Mouse (Mus musculus): ENCODE measurements around the gene Pxn. TPM values are rescaled to one million over a fixed set of nuclear protein-coding genes. Genes with fewer than 3 reads are reported as not detected.

The Pxn gene
- polyA plus RNA-seq, 2 experiments = 4.8 to 12.9 TPM

DNA sequence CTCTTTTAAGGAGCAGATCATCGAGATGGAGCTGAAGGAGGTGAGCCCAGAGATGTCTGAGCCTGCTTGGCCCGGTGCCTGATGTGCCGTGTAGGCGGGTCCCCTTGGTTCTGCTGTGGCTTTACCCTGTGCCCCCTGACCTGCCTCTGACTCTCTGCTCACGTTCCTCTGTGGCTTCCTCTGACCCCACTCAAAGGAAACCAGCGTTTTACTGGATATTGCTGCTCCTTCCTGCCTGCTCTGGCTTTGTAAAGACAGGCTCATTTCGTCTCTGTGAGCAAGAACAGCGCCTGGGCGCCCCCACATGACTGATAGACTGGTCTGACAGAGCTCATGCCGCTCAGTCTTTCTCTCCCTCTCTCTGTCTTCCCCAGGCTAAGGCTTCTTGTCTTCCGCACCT, 84.6 kb downstream of the Pxn start:
- no peak overlapping the region for H3K4me2 ChIP-seq (ENCODE audit: low read depth)
- H3K9me3 ChIP-seq (ENCODE audit: control insufficient read depth, low read length) = no peaks in the 10 kb centered on the region
- H3K9ac ChIP-seq (replicated peaks) = no peak overlapping the region
- WGBS (ENCODE audit: insufficient replicate concordance) = 47% methylated on average over 11 of the region's 11 CpGs
- H3K4me3 ChIP-seq (ENCODE audit: insufficient read depth in 1 of 2, low read depth in 2 of 2, low read length in 2 of 2) = no peak overlapping the region
- TF ChIP-seq EP300 (IDR thresholded peaks at IDR 0.05; ENCODE audit: low read depth) (no peak), CTCF (IDR thresholded peaks at IDR 0.05; ENCODE audit: low read depth) (no peak)
- no peaks in the 10 kb centered on the region for H3K27me3 ChIP-seq (ENCODE audit: control insufficient read depth, insufficient read depth, low read length)
- peaks cover 45% of the 10 kb centered on the region for H3K36me3 ChIP-seq (replicated peaks; ENCODE audit: control insufficient read depth, insufficient read depth, low read depth)
- ATAC-seq (ENCODE audit: insufficient read depth) = no peak
- H3K4me1 ChIP-seq (replicated peaks; ENCODE audit: control insufficient read depth in 2 of 2, insufficient read depth in 2 of 2, low read length in 1 of 2) = no peaks in the 10 kb centered on the region
- no peak for DNase-seq (ENCODE audit: low read depth in 3 of 3, low spot score in 3 of 3)
- no peak overlapping the region for H3K27ac ChIP-seq

DNA sequence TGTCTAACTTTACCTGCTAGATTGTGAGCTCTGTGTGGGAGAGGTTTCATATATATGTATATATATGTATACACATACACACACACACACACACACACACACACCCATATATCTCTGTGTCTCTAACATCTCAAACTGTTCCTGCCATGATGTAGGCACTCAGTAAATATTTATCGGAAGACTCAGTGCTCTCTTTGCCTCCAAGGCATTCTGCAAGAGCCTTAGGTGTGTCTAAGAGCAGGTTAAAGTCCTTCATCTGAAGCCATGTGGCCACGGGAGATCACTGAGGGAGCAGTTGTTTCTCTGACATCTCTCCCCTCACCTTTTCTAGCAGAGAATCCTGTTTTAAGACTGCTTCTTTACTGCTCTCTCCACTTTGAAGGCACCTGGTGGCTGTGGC, 85.0 kb downstream of the Pxn start:
- no peaks in the 10 kb centered on the region for H3K27me3 ChIP-seq (ENCODE audit: control insufficient read depth, insufficient read depth, low read length)
- H3K4me3 ChIP-seq (ENCODE audit: insufficient read depth in 1 of 2, low read depth in 2 of 2, low read length in 2 of 2) = no peak overlapping the region
- no peak for TF ChIP-seq EP300 (IDR thresholded peaks at IDR 0.05; ENCODE audit: low read depth)
- TF ChIP-seq CTCF (IDR thresholded peaks at IDR 0.05; ENCODE audit: low read depth) = no peak
- H3K9ac ChIP-seq (replicated peaks) = no peak overlapping the region
- no peak for ATAC-seq (ENCODE audit: insufficient read depth)
- WGBS (ENCODE audit: insufficient replicate concordance) = 81% methylated on average over 2 of the region's 2 CpGs
- no peak for DNase-seq (ENCODE audit: low read depth in 3 of 3, low spot score in 3 of 3)
- H3K36me3 ChIP-seq (replicated peaks; ENCODE audit: control insufficient read depth, insufficient read depth, low read depth) = peaks cover 49% of the 10 kb centered on the region
- no peaks in the 10 kb centered on the region for H3K4me1 ChIP-seq (replicated peaks; ENCODE audit: control insufficient read depth in 2 of 2, insufficient read depth in 2 of 2, low read length in 1 of 2)
- no peak overlapping the region for H3K4me2 ChIP-seq (ENCODE audit: low read depth)
- no peak overlapping the region for H3K27ac ChIP-seq
- no peaks in the 10 kb centered on the region for H3K9me3 ChIP-seq (ENCODE audit: control insufficient read depth, low read length)

DNA sequence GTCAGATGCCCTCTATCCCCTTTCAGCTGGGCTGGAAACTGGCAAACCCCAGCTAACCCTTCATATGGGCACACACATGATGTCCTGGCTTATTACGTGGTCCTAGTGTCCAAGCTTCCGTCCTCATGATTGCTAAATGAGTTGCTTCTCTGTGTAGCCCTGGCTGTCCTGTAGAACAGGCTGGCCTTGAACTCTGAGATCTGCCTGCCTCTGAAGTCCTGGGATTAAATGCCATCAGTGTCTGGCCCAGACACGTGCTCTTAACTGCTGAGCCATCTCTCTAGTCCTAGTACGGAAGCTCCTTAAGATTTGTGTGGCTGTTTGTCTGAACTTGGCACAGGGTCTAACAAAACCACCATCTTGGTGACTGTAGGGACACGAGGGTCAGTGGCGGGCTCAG, 97.1 kb downstream of the Pxn start:
- 77% methylated on average over 6 of the region's 6 CpGs for WGBS (ENCODE audit: insufficient replicate concordance)
- peaks cover 55% of the 10 kb centered on the region for H3K36me3 ChIP-seq (replicated peaks; ENCODE audit: control insufficient read depth, insufficient read depth, low read depth)

More for the DNA sequence above, 97.1 kb downstream of the Pxn start:
- ATAC-seq (ENCODE audit: insufficient read depth) (no peak), DNase-seq (ENCODE audit: low read depth in 3 of 3, low spot score in 3 of 3) (no peak)
- Histone ChIP-seq H3K4me2 (ENCODE audit: low read depth) (no peak overlapping the region), H3K4me1 (replicated peaks; ENCODE audit: control insufficient read depth in 2 of 2, insufficient read depth in 2 of 2, low read length in 1 of 2) (no peaks in the 10 kb centered on the region), H3K4me3 (ENCODE audit: insufficient read depth in 1 of 2, low read depth in 2 of 2, low read length in 2 of 2) (no peak overlapping the region), H3K9ac (replicated peaks) (no peak overlapping the region), H3K27me3 (ENCODE audit: control insufficient read depth, insufficient read depth, low read length) (no peaks in the 10 kb centered on the region), H3K27ac (no peak overlapping the region), H3K9me3 (ENCODE audit: control insufficient read depth, low read length) (no peaks in the 10 kb centered on the region)
- TF ChIP-seq CTCF (IDR thresholded peaks at IDR 0.05; ENCODE audit: low read depth) = no peak
- no peak for TF ChIP-seq EP300 (IDR thresholded peaks at IDR 0.05; ENCODE audit: low read depth)

Small RNAs within 50 kb of the gene (microRNA-seq; reads per million reads assigned to microRNA genes)
- gene Mir7029 = not detected

Other genes with a start within 250 kb of the Pxn start
- 84.1 and 97.0 TPM in 2 replicates for gene Rnf10, start 233.8 kb upstream of the Pxn start, polyA plus RNA-seq (2012; rRNA removed)
- gene Rnf10, start 233.8 kb upstream of the Pxn start, polyA plus RNA-seq (2014; fragmentation: Nextera tagmentation; extraction: Ambion mirVana) = 60.2 and 68.3 TPM in 2 replicates
- gene Coq5, start 227.0 kb upstream of the Pxn start, polyA plus RNA-seq (2012; rRNA removed) = 8.2 and 10.3 TPM in 2 replicates
- 28.4 and 28.7 TPM in 2 replicates for gene Coq5, start 227.0 kb upstream of the Pxn start, polyA plus RNA-seq (2014; fragmentation: Nextera tagmentation; extraction: Ambion mirVana)
- 63.0 and 152 TPM in 2 replicates for gene Dynll1, start 205.7 kb upstream of the Pxn start, polyA plus RNA-seq (2012; rRNA removed)
- 636 and 642 TPM in 2 replicates for gene Dynll1, start 205.7 kb upstream of the Pxn start, polyA plus RNA-seq (2014; fragmentation: Nextera tagmentation; extraction: Ambion mirVana)
- gene Srsf9, start 179.5 kb upstream of the Pxn start, polyA plus RNA-seq (2012; rRNA removed) = 31.8 and 46.2 TPM in 2 replicates
- gene Srsf9, start 179.5 kb upstream of the Pxn start, polyA plus RNA-seq (2014; fragmentation: Nextera tagmentation; extraction: Ambion mirVana) = 81.6 and 93.6 TPM in 2 replicates
- 11.6 and 12.5 TPM in 2 replicates for gene Gatc, start 165.5 kb upstream of the Pxn start, polyA plus RNA-seq (2012; rRNA removed)
- gene Gatc, start 165.5 kb upstream of the Pxn start, polyA plus RNA-seq (2014; fragmentation: Nextera tagmentation; extraction: Ambion mirVana) = 13.6 and 15.4 TPM in 2 replicates
- 11.0 and 15.4 TPM in 2 replicates for gene Triap1, start 165.5 kb upstream of the Pxn start, polyA plus RNA-seq (2012; rRNA removed)
- gene Triap1, start 165.5 kb upstream of the Pxn start, polyA plus RNA-seq (2014; fragmentation: Nextera tagmentation; extraction: Ambion mirVana) = 28.9 and 30.8 TPM in 2 replicates
- 747 and 780 TPM in 2 replicates for gene Cox6a1, start 157.7 kb upstream of the Pxn start, polyA plus RNA-seq (2012; rRNA removed)
- 731 and 761 TPM in 2 replicates for gene Cox6a1, start 157.7 kb upstream of the Pxn start, polyA plus RNA-seq (2014; fragmentation: Nextera tagmentation; extraction: Ambion mirVana)
- 0.95 and 1.2 TPM in 2 replicates for gene Msi1, start 77.1 kb upstream of the Pxn start, polyA plus RNA-seq (2012; rRNA removed)
- 0.37 and 0.59 TPM in 2 replicates for gene Msi1, start 77.1 kb upstream of the Pxn start, polyA plus RNA-seq (2014; fragmentation: Nextera tagmentation; extraction: Ambion mirVana)
- gene Pla2g1b, start 40.4 kb upstream of the Pxn start, polyA plus RNA-seq (2012; rRNA removed) = not detected in 2 replicates
- gene Pla2g1b, start 40.4 kb upstream of the Pxn start, polyA plus RNA-seq (2014; fragmentation: Nextera tagmentation; extraction: Ambion mirVana) = not detected in 2 replicates
- 8.4 and 9.4 TPM in 2 replicates for gene Sirt4, start 22.0 kb upstream of the Pxn start, polyA plus RNA-seq (2012; rRNA removed)
- gene Sirt4, start 22.0 kb upstream of the Pxn start, polyA plus RNA-seq (2014; fragmentation: Nextera tagmentation; extraction: Ambion mirVana) = 2.8 and 3.9 TPM in 2 replicates
- gene Rplp0, start 52.8 kb downstream of the Pxn start, polyA plus RNA-seq (2012; rRNA removed) = 1,933 and 2,132 TPM in 2 replicates
- gene Rplp0, start 52.8 kb downstream of the Pxn start, polyA plus RNA-seq (2014; fragmentation: Nextera tagmentation; extraction: Ambion mirVana) = 1,503 and 1,567 TPM in 2 replicates
- gene Gcn1l1, start 58.6 kb downstream of the Pxn start, polyA plus RNA-seq (2012; rRNA removed) = 11.4 and 11.8 TPM in 2 replicates
- 14.4 and 14.8 TPM in 2 replicates for gene Gcn1l1, start 58.6 kb downstream of the Pxn start, polyA plus RNA-seq (2014; fragmentation: Nextera tagmentation; extraction: Ambion mirVana)
- 24.5 and 28.2 TPM in 2 replicates for gene Rab35, start 125.2 kb downstream of the Pxn start, polyA plus RNA-seq (2012; rRNA removed)
- 14.8 and 14.9 TPM in 2 replicates for gene Rab35, start 125.2 kb downstream of the Pxn start, polyA plus RNA-seq (2014; fragmentation: Nextera tagmentation; extraction: Ambion mirVana)
- gene Bicdl1, start 224.9 kb downstream of the Pxn start, polyA plus RNA-seq (2012; rRNA removed) = 2.1 and 2.2 TPM in 2 replicates
- 0.98 and 1.7 TPM in 2 replicates for gene Bicdl1, start 224.9 kb downstream of the Pxn start, polyA plus RNA-seq (2014; fragmentation: Nextera tagmentation; extraction: Ambion mirVana)

All from liver, embryonic 14.5 days (tissue).